Mouse (Mus musculus): ENCODE results near the gene Suclg1. TPM values are rescaled to one million over a fixed set of nuclear protein-coding genes. Genes with fewer than 3 reads are reported as not detected.

Suclg1 gene
- total and polyA plus RNA-seq, 3 experiments, result 114 to 169 (median 116) TPM

DNA sequence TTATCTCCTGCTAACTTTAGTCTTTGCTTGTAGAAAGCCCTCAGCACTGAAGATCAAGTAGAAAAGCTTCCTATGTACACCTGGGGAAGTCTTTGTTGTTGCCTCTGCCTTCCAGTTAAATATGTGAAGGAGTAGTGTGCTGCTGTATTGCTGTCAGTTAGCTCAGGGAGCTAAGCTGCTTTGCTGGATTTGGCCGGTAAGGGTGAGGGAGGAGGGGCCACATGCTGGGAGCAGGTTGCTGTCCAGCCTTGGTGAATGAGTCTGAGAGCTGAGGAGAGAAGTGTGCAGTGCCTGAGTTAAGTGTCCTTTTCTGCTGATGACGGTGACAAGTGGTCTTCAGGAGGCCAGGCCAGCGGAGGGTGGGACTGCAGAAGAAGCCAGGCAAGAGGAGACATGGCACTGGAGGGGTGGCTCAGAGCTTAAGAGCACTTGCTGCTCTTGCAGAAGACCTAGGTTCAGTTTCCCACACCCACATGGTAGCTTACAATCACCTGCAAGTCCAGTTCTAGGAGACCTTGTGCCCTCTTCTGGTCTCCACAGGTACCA lies 23.4 kb downstream of the Suclg1 start:
- Histone ChIP-seq H3K79me2 (replicated peaks; ENCODE audit: control insufficient read depth, extremely low read depth, insufficient read depth, poor library complexity, severe bottlenecking) (no peaks in the 10 kb centered on the region), H3K4me3 (replicated peaks in 1 of 3; ENCODE audit: low read depth in 2 of 3, low read length in 2 of 3, poor library complexity in 1 of 3) (no peak overlapping the region), H3K27ac (ENCODE audit: insufficient read depth, low read depth) (no peak overlapping the region), H3K4me2 (ENCODE audit: insufficient read depth, low read depth, poor library complexity, severe bottlenecking) (no peak overlapping the region), H3K36me3 (replicated peaks in 1 of 2; ENCODE audit: control insufficient read depth in 1 of 2, insufficient read depth in 1 of 2, low read length in 1 of 2) (peaks cover 70 to 94% of the 10 kb centered on the region in 2 experiments), H3K9me3 (replicated peaks; ENCODE audit: low read length) (no peaks in the 10 kb centered on the region), H3K4me1 (ENCODE audit: control insufficient read depth in 1 of 2, insufficient read depth in 2 of 2) (no peaks in the 10 kb centered on the region), H3K9ac (ENCODE audit: insufficient read depth, low read depth) (no peak overlapping the region), H3K27me3 (replicated peaks) (no peaks in the 10 kb centered on the region)
- in situ Hi-C loops (cut with MboI; ENCODE audit: low pct_ligation_motif_present, low pct_unique_long_range_greater_than_20kb, low sequenced_read_pairs) (no loop called here), dilution Hi-C loops (cut with MboI; ENCODE audit: extremely low pct_ligation_motif_present, extremely low pct_unique_long_range_greater_than_20kb, low sequenced_read_pairs) (no loop called here)
- no peak for DNase-seq (ENCODE audit: extremely low read depth)
- TF ChIP-seq GABPA (IDR thresholded peaks at IDR 0.05; ENCODE audit: insufficient replicate concordance, low read depth, low read length) (no peak), ZMIZ1 (IDR thresholded peaks at IDR 0.05; ENCODE audit: low read depth, low read length) (no peak), CHD2 (IDR thresholded peaks at IDR 0.05; ENCODE audit: low read length) (no peak), EP300 (IDR thresholded peaks at IDR 0.05; ENCODE audit: low read length) (no peak), RAD21 (IDR thresholded peaks at IDR 0.05; ENCODE audit: low read depth, low read length) (no peak), JUND (conservative IDR thresholded peaks at IDR 0.05; ENCODE audit: low read depth, low read length) (no peak)

DNA sequence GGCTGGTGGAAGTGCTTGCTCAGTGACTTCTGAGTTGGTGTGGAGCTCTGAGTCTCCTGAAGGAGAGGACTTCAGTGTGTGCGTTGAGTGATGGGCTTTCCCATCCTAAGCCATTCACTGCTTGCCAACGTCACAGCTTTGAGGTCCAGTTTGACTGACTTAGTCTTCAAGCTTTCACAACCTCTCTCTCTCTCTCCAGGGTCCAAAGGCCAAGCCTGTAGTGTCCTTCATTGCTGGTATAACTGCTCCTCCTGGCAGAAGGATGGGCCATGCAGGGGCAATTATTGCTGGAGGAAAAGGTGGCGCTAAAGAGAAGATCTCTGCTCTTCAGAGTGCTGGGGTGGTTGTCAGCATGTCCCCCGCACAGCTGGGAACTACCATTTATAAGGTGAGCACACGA lies 26.8 kb downstream of the Suclg1 start:
- no peaks in the 10 kb centered on the region for H3K4me1 ChIP-seq (ENCODE audit: control insufficient read depth in 1 of 2, insufficient read depth in 2 of 2)
- H3K9ac ChIP-seq (ENCODE audit: insufficient read depth, low read depth), result no peak overlapping the region
- no peak overlapping the region for H3K4me2 ChIP-seq (ENCODE audit: insufficient read depth, low read depth, poor library complexity, severe bottlenecking)
- no peak overlapping the region for H3K4me3 ChIP-seq (replicated peaks in 1 of 3; ENCODE audit: low read depth in 2 of 3, low read length in 2 of 3, poor library complexity in 1 of 3)
- no peak overlapping the region for H3K27ac ChIP-seq (ENCODE audit: insufficient read depth, low read depth)
- no peaks in the 10 kb centered on the region for H3K79me2 ChIP-seq (replicated peaks; ENCODE audit: control insufficient read depth, extremely low read depth, insufficient read depth, poor library complexity, severe bottlenecking)
- peaks cover 63 to 92% of the 10 kb centered on the region in 2 experiments for H3K36me3 ChIP-seq (replicated peaks in 1 of 2; ENCODE audit: control insufficient read depth in 1 of 2, insufficient read depth in 1 of 2, low read length in 1 of 2)
- no peaks in the 10 kb centered on the region for H3K9me3 ChIP-seq (replicated peaks; ENCODE audit: low read length)
- in situ Hi-C loops (cut with MboI; ENCODE audit: low pct_ligation_motif_present, low pct_unique_long_range_greater_than_20kb, low sequenced_read_pairs) (no loop called here), dilution Hi-C loops (cut with MboI; ENCODE audit: extremely low pct_ligation_motif_present, extremely low pct_unique_long_range_greater_than_20kb, low sequenced_read_pairs) (no loop called here)
- TF ChIP-seq MAX (IDR thresholded peaks at IDR 0.05; ENCODE audit: low read length) (no peak), MEF2A (IDR thresholded peaks at IDR 0.05; ENCODE audit: borderline replicate concordance, low read depth, low read length) (no peak), HCFC1 (IDR thresholded peaks at IDR 0.05; ENCODE audit: low read depth, low read length) (no peak), CTCF (conservative IDR thresholded peaks at IDR 0.05 in 1 of 2, IDR thresholded peaks at IDR 0.05 in 1 of 2; ENCODE audit: low read depth in 2 of 2, low read length in 2 of 2) (no peak), SMC3 (IDR thresholded peaks at IDR 0.05; ENCODE audit: low read depth, low read length) (no peak), POLR2AphosphoS2 (IDR thresholded peaks at IDR 0.05; ENCODE audit: low read depth, low read length) (no peak), EP300 (IDR thresholded peaks at IDR 0.05; ENCODE audit: low read length) (no peak), KAT2A (IDR thresholded peaks at IDR 0.05; ENCODE audit: insufficient replicate concordance, low read length) (no peak), JUN (IDR thresholded peaks at IDR 0.05; ENCODE audit: insufficient read depth, low read depth, low read length) (no peak), SIN3A (IDR thresholded peaks at IDR 0.05; ENCODE audit: low read length) (no peak), ZKSCAN1 (IDR thresholded peaks at IDR 0.05; ENCODE audit: borderline replicate concordance, low read depth, low read length) (no peak), MAZ (IDR thresholded peaks at IDR 0.05; ENCODE audit: low read depth, low read length) (no peak), USF2 (conservative IDR thresholded peaks at IDR 0.05; ENCODE audit: low read depth, low read length) (no peak), CHD1 (IDR thresholded peaks at IDR 0.05; ENCODE audit: low read depth, low read length) (no peak)
- no peaks in the 10 kb centered on the region for H3K27me3 ChIP-seq (replicated peaks)
- DNase-seq (ENCODE audit: extremely low read depth), result no peak

All from CH12.LX (cell line).